Mouse (Mus musculus) layer of hippocampus, adult 2 months (tissue): Measurements from ENCODE around the gene Iqcj. TPM values are rescaled to one million over a fixed set of nuclear protein-coding genes. Genes with fewer than 3 reads are reported as not detected.
A peak's percentile ranks its signal among the peaks of the same experiment; 100 is the strongest.

ENCODE experiments used
- DNase-seq, 2 experiments: peaks; one replicate each; pipeline ENCODE4 v3.0.0; 2022; ENCODE audit warnings: low spot score in 2 of 2
- H3K27ac ChIP-seq: fragments of 200-600 bp; 2 replicates; pipeline ENCODE4 v1.8.1; 2022
- H3K4me3 ChIP-seq: fragments of 200-600 bp; 2 replicates; pipeline ENCODE4 v1.8.1; 2022; ENCODE audit warnings: mild to moderate bottlenecking
- CTCF ChIP-seq: fragments of 200-600 bp; conservative IDR thresholded peaks from 2 replicates; pipeline ENCODE4 v1.8.1; 2022; ENCODE audit warnings: antibody characterized with exemption, mild to moderate bottlenecking, moderate library complexity
- long read RNA-seq, 2 experiments: library from polyadenylated mRNA; stranded (forward); transcript quantifications; one replicate each; pipeline ENCODE4 v2.0.0; 2021; ENCODE audit warnings: borderline mapping rate in 2 of 2
- total RNA-seq, 2 experiments: library from RNA; stranded (reverse); gene quantifications; 2 replicates each; pipeline ENCODE4 v1.2.3; 2021

Iqcj gene
- 1 to 10 TPM; 4.4 to 5.7 TPM for total RNA-seq
- long read RNA-seq, experiment 1: 0 reads
- long read RNA-seq, experiment 2: 0 reads

GRCm38 (mm10) chr3:67892026-67892705, at the start of gene Iqcj, which contains the start of gene Iqschfp:
Iqcj (plus strand) TSS chr3:67892220.
Iqschfp (plus strand) TSS chr3:67892232.
- no peak for TF ChIP-seq CTCF
- Histone ChIP-seq H3K27ac (peak within 1 kb of the TSS; percentile 87), H3K4me3 (peak within 1 kb of the TSS; percentile 59)
- DNase-seq: peak in 1 of 2 experiments; percentile 25

GRCm38 (mm10) chr3:67852397-67852796, 39.6 kb upstream of the Iqcj start:
- H3K27ac ChIP-seq: peak overlapping the region; percentile 28; the same call in 1 of the 2 replicates
- no peak for DNase-seq
- TF ChIP-seq CTCF: no peak
- H3K4me3 ChIP-seq: no peak overlapping the region

- Histone ChIP-seq H3K27ac (no peak overlapping the region), H3K4me3 (no peak overlapping the region)
- DNase-seq: no peak
- TF ChIP-seq CTCF: no peak
These were observed 30.5 kb upstream of the Iqcj start for GRCm38 (mm10) chr3:67861524-67861923.

- H3K4me3 ChIP-seq: no peak overlapping the region
- no peak for TF ChIP-seq CTCF
- no peak for DNase-seq
- no peak overlapping the region for H3K27ac ChIP-seq
These were observed 24.5 kb upstream of the Iqcj start for GRCm38 (mm10) chr3:67867420-67868065.

GRCm38 (mm10) chr3:67869424-67869823, 22.6 kb upstream of the Iqcj start:
- Histone ChIP-seq H3K4me3 (no peak overlapping the region), H3K27ac (no peak overlapping the region)
- no peak for DNase-seq
- no peak for TF ChIP-seq CTCF

- no peak overlapping the region for H3K4me3 ChIP-seq
- no peak overlapping the region for H3K27ac ChIP-seq
- no peak for TF ChIP-seq CTCF
- DNase-seq: no peak
These were observed 14.8 kb upstream of the Iqcj start for GRCm38 (mm10) chr3:67877253-67877652.

- H3K27ac ChIP-seq: no peak overlapping the region
- no peak for DNase-seq
- TF ChIP-seq CTCF: no peak
- H3K4me3 ChIP-seq: no peak overlapping the region
These were observed 7.7 kb upstream of the Iqcj start for GRCm38 (mm10) chr3:67884335-67884734.

GRCm38 (mm10) chr3:67886176-67886575, 5.8 kb upstream of the Iqcj start:
- Histone ChIP-seq H3K4me3 (no peak overlapping the region), H3K27ac (no peak overlapping the region)
- DNase-seq: no peak
- TF ChIP-seq CTCF: no peak

- TF ChIP-seq CTCF: no peak
- Histone ChIP-seq H3K4me3 (no peak overlapping the region), H3K27ac (no peak overlapping the region)
- DNase-seq: no peak
These were observed 4.8 kb upstream of the Iqcj start for GRCm38 (mm10) chr3:67887251-67887650.

- H3K27ac ChIP-seq: peak overlapping the region; percentile 77
- TF ChIP-seq CTCF: no peak
These were observed 748 bp downstream of the Iqcj start for GRCm38 (mm10) chr3:67892768-67893167.

GRCm38 (mm10) chr3:67902517-67902916, 10.5 kb downstream of the Iqcj start:
- H3K27ac ChIP-seq: no peak overlapping the region
- no peak overlapping the region for H3K4me3 ChIP-seq
- DNase-seq: no peak
- no peak for TF ChIP-seq CTCF

More at GRCm38 (mm10) chr3:67892768-67893167, 748 bp downstream of the Iqcj start:
- no peak for DNase-seq
- peak overlapping the region; percentile 59 for H3K4me3 ChIP-seq

GRCm38 (mm10) chr3:67908586-67908985, 16.6 kb downstream of the Iqcj start:
- no peak for DNase-seq
- Histone ChIP-seq H3K27ac (no peak overlapping the region), H3K4me3 (no peak overlapping the region)
- TF ChIP-seq CTCF: no peak

- H3K27ac ChIP-seq: no peak overlapping the region
- H3K4me3 ChIP-seq: no peak overlapping the region
- TF ChIP-seq CTCF: no peak
- no peak for DNase-seq
These were observed 26.1 kb downstream of the Iqcj start for GRCm38 (mm10) chr3:67918098-67918497.
